Mouse (Mus musculus) E14TG2a.4 (cell line): ENCODE results near the gene Hoxa13.

Experiments used
- CTCF ChIP-seq: conservative IDR thresholded peaks from 2 replicates; pipeline ENCODE4 v1.5.1; 2014; ENCODE audit warnings: low read length
- NANOG ChIP-seq: IDR thresholded peaks from 2 replicates; pipeline ENCODE4 v1.6.1; 2014; ENCODE audit warnings: borderline replicate concordance, low read length, mixed read lengths

- TF ChIP-seq CTCF (no peak), NANOG (no peak)
Observed at GRCm38 (mm10) chr6:52300806-52301205, 40.1 kb upstream of the Hoxa13 start.
